Mouse (Mus musculus): ENCODE results near the gene 3110082I17Rik. TPM values are rescaled to one million over a fixed set of nuclear protein-coding genes. Genes with fewer than 3 reads are reported as not detected.

The 3110082I17Rik gene
- total and polyA plus RNA-seq, 3 experiments = 41.2 to 100.0 (median 46.9) TPM

GRCm38 (mm10) chr5:139331742-139332141 is 128.6 kb downstream of the 3110082I17Rik start:
- H3K9me3 ChIP-seq (replicated peaks; ENCODE audit: low read length) = no peaks in the 10 kb centered on the region
- no peak overlapping the region for H3K4me2 ChIP-seq (ENCODE audit: insufficient read depth, low read depth, poor library complexity, severe bottlenecking)
- H3K27ac ChIP-seq (ENCODE audit: insufficient read depth, low read depth) = no peak overlapping the region
- in situ Hi-C loops (cut with MboI; ENCODE audit: low pct_ligation_motif_present, low pct_unique_long_range_greater_than_20kb, low sequenced_read_pairs) (no loop called here), dilution Hi-C loops (cut with MboI; ENCODE audit: extremely low pct_ligation_motif_present, extremely low pct_unique_long_range_greater_than_20kb, low sequenced_read_pairs) (no loop called here)
- peak; percentile 74 for DNase-seq (ENCODE audit: extremely low read depth)
- H3K9ac ChIP-seq (ENCODE audit: insufficient read depth, low read depth) = no peak overlapping the region
- H3K36me3 ChIP-seq (replicated peaks in 1 of 2; ENCODE audit: control insufficient read depth in 1 of 2, insufficient read depth in 1 of 2, low read length in 1 of 2) = peaks cover 4 to 19% of the 10 kb centered on the region in 2 experiments
- 0 out of 4 replicates have a peak, but pooled peaks cover 0 to 2% of the 10 kb centered on the region in 2 experiments for H3K4me1 ChIP-seq (ENCODE audit: control insufficient read depth in 1 of 2, insufficient read depth in 2 of 2)
- no peaks in the 10 kb centered on the region for H3K79me2 ChIP-seq (replicated peaks; ENCODE audit: control insufficient read depth, extremely low read depth, insufficient read depth, poor library complexity, severe bottlenecking)
- TF ChIP-seq TCF12 (IDR thresholded peaks at IDR 0.05; ENCODE audit: low read depth, low read length) (no peak), POLR2AphosphoS2 (IDR thresholded peaks at IDR 0.05; ENCODE audit: low read depth, low read length) (no peak), TBP (conservative IDR thresholded peaks at IDR 0.05; ENCODE audit: low read depth, low read length) (no peak), ZC3H11A (IDR thresholded peaks at IDR 0.05; ENCODE audit: low read depth, low read length) (no peak), NRF1 (IDR thresholded peaks at IDR 0.05; ENCODE audit: low read depth, low read length) (no peak), MAX (IDR thresholded peaks at IDR 0.05; ENCODE audit: low read length) (no peak), IRF4 (IDR thresholded peaks at IDR 0.05; ENCODE audit: low read depth, low read length) (peak; percentile 35; the same call in 1 of the 2 replicates), ZMIZ1 (IDR thresholded peaks at IDR 0.05; ENCODE audit: low read depth, low read length) (no peak), ELF1 (IDR thresholded peaks at IDR 0.05; ENCODE audit: low read depth, low read length) (peak; percentile 69), ZNF384 (IDR thresholded peaks at IDR 0.05; ENCODE audit: low read depth, low read length) (no peak), PAX5 (IDR thresholded peaks at IDR 0.05; ENCODE audit: low read length) (no peak), JUN (IDR thresholded peaks at IDR 0.05; ENCODE audit: insufficient read depth, low read depth, low read length) (no peak), CHD2 (IDR thresholded peaks at IDR 0.05; ENCODE audit: low read length) (peak; percentile 61), SIN3A (IDR thresholded peaks at IDR 0.05; ENCODE audit: low read length) (no peak), MEF2A (IDR thresholded peaks at IDR 0.05; ENCODE audit: borderline replicate concordance, low read depth, low read length) (no peak), MXI1 (IDR thresholded peaks at IDR 0.05; ENCODE audit: low read depth, low read length) (no peak), USF1 (IDR thresholded peaks at IDR 0.05; ENCODE audit: low read depth, low read length) (no peak), USF2 (conservative IDR thresholded peaks at IDR 0.05; ENCODE audit: low read depth, low read length) (no peak), BHLHE40 (IDR thresholded peaks at IDR 0.05; ENCODE audit: low read depth, low read length) (no peak), ETS1 (conservative IDR thresholded peaks at IDR 0.05; ENCODE audit: low read depth, low read length) (no peak), RAD21 (IDR thresholded peaks at IDR 0.05; ENCODE audit: low read depth, low read length) (peak; percentile 87), UBTF (IDR thresholded peaks at IDR 0.05; ENCODE audit: low read depth, low read length) (no peak), SMC3 (IDR thresholded peaks at IDR 0.05; ENCODE audit: low read depth, low read length) (peak; percentile 80), CTCF (conservative IDR thresholded peaks at IDR 0.05 in 1 of 2, IDR thresholded peaks at IDR 0.05 in 1 of 2; ENCODE audit: low read depth in 2 of 2, low read length in 2 of 2) (peak; percentile 96 to 98), GABPA (IDR thresholded peaks at IDR 0.05; ENCODE audit: insufficient replicate concordance, low read depth, low read length) (no peak), MAFK (IDR thresholded peaks at IDR 0.05; ENCODE audit: insufficient replicate concordance, low read length) (no peak)
- no peak overlapping the region for H3K4me3 ChIP-seq (replicated peaks in 1 of 3; ENCODE audit: low read depth in 2 of 3, low read length in 2 of 3, poor library complexity in 1 of 3)
- no peaks in the 10 kb centered on the region for H3K27me3 ChIP-seq (replicated peaks)

Data from CH12.LX (cell line).